Mouse (Mus musculus): ENCODE results near the gene Lhx8.

Gene Lhx8

GRCm38 (mm10) chr3:154321921-154322574 is 8.4 kb downstream of the Lhx8 start:
- no peak for DNase-seq

GRCm38 (mm10) chr3:154317651-154318248 is 12.7 kb downstream of the Lhx8 start:
- DNase-seq: no peak

DNA sequence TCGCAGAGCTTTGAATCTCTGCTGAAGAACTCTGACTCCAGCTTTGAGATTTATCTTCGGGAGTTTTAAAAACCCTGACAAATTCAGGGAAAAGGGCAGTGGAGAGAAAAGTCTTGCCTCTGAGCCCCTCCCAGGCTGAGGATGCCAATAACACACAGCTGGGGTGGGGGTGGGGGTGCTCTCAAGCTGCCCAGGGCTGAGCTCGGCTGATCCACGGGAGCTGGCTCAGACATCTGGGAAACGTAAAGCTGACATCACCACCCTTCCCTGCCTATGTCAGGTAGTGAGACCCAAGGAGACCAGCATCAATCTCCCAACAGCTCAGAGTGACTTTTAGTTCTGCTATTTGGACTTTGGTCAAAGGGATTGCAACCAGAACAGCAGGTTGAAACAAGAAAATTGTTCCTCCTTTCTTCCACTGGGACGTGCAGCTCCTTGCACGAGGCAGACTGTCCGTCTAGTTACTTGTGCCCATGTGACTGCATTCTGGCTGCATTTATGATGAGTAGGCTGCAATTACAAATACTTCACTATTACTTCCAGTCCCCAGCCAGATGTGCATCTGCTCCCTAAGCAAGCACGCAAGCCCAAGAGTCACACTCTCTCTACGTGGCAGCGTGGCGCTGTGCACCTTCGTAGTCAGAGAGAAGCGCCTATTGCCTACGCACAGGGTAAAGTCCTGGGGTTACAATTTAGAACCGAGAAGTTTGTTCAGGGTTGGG is 25.1 kb downstream of the Lhx8 start:
- DNase-seq: no peak

DNA sequence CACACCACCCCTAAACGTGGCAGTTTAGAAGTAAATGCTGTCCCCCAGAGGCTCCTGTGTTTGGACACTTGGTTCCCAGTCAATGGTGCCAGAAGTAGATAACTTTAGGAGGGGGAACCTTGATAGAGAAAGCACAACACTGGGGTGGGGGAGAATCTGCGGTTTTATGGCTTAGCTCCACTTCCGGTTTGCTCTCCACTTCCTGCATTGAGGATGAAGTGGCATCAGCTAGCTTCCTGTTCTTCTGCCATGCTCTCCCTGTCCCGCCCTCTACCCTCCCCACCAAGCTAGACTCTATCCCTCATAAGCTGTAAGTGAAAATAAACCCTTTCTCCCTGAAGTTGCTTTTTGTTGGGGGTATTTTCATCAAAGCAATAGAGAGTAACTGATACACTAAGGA is 29.4 kb downstream of the Lhx8 start:
- DNase-seq: no peak

DNA sequence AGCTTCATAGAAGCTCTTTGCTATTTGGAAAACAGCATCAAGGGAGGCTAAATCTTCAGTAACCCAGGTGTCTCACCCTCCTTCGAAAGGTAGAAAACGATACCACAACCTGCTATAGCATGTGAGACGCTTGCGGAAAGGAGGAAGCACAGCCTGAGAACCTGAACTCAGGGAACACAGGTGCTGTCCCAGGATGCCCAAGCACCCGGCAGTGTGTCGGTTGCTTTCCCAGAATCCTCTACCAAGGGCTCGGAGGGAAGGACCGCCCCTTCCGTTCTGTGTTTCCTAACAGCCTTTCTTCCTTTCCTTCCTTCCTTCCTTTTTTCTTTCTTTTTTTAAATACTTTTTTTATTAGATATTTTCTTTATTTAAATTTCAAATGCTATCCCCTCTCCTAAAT is 30.5 kb downstream of the Lhx8 start:
- no peak for DNase-seq

DNA sequence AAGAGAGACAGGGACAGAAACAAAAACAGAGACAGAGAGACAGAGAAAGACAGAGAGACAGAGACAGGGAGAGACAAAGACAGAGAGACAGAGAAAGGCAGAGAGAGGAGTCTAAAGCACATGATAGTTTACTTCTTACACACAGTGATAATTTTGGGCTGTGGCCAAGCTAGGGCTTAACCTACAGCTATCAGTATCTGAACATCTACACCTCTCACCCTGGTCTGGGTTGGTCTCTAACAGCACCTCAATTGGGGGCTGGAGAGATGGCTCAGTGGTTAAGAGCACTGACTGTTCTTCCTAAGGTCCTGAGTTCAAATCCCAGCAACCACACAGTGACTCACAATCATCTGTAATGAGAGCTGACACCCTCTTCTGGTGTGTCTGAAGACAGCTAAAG is 32.0 kb downstream of the Lhx8 start:
- no peak for DNase-seq

- DNase-seq: no peak
These were observed 33.0 kb downstream of the Lhx8 start for GRCm38 (mm10) chr3:154297499-154297898.

- no peak for DNase-seq
These were observed 35.3 kb downstream of the Lhx8 start for GRCm38 (mm10) chr3:154294924-154295834.

DNA sequence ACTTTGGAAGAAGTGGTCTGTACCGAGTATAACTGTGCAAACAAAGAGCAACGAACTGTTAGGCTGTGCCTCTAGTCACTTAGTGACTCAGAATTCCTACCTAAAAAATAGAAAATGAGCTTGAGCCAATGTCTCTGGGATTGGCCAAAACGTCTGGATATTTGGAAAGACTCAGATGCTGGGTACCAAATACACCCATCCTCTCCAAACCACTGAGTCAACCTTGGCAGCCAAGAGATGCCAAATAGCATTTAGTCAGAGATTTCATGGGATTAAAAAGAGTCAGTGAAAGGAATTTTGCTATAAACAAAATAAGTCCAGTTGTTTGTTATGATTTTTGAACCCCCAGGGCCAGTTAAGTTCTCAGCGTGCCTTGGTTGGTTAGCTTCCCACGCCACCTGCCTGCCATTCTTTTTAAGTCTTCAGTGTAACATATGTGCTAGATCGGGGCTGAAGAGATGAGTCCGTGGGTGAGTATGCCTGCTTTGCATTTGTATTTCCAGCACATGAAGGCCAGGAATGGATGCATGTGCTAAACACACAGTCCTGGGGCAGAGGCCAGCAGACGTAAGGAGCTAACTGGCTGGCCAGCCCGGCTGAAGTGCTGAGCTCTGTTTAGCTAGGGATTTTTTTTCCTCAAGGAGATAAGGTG is 36.5 kb downstream of the Lhx8 start:
- peak; percentile 34 for DNase-seq

GRCm38 (mm10) chr3:154292126-154292525 is 38.3 kb downstream of the Lhx8 start:
- DNase-seq: no peak

DNA sequence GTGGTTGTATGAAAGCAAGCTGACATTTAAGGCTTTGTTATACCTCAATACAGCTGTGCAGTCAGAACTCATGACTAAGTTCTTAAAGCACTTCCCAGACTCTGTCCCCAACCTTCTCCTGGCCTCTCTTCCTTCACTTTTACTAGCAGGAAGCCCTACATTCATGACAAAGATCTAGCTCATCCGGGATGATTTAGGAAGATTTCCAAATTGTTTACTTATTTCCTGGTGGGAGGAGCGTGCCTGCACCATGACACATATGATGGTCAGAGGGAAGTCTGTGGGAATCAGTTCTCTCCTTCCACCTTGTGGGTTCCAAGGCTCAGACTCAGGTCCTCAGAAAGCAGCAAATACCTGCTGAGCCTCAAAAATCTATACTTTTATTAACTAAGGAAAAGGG is 40.1 kb downstream of the Lhx8 start:
- DNase-seq: no peak

DNA sequence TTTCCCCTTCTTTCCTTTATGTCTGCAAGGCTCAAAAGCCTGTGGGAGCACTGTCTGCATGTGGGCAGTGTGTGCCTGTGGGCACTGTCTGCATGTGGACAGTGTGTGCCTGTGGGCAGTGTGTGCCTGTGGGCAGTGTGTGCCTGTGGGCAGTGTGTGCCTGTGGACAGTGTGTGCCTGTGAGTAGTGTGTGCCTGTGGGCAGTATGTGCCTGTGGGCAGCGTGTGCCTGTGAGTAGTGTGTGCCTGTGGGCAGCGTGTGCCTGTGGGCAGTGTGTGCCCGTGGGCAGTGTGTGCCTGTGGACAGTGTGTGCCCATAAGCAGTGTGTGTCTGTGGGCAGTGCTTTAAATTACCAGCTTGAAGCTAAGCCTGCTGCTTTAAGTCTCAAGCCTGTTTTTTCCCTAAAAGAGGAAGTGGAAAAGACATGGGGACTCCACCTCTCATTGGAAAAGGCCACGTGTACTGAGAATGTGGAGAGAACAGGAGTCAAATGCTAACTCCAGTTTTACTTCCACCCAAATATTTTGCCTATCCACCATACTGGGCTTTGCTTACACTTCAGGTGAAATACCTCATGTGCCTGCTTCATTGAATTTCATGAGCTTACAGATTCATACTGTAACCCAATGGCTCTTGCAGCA is 41.9 kb downstream of the Lhx8 start:
- DNase-seq: peak; percentile 8

GRCm38 (mm10) chr3:154287217-154287616 is 43.2 kb downstream of the Lhx8 start:
- no peak for DNase-seq

DNA sequence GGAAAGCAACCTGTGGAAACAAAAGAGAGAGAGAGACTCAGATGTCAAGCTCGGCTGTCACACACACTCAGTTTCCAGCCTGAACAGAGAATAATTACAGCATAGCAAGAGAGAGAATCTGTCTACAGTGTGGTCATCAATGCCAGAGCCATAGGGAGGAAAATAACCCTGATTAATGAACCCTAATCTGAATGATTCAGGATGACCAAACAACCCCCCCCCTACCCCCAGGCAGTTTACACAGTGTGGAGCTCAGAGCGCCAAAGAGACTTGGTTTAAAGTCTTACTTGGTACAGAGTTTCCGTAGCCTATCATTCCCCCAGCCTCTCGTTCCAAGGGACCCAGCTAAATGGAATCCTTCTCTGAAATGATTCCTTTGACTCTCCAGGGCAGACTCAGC is 45.1 kb downstream of the Lhx8 start:
- DNase-seq: no peak

GRCm38 (mm10) chr3:154284260-154284659 is 46.2 kb downstream of the Lhx8 start:
- no peak for DNase-seq

DNA sequence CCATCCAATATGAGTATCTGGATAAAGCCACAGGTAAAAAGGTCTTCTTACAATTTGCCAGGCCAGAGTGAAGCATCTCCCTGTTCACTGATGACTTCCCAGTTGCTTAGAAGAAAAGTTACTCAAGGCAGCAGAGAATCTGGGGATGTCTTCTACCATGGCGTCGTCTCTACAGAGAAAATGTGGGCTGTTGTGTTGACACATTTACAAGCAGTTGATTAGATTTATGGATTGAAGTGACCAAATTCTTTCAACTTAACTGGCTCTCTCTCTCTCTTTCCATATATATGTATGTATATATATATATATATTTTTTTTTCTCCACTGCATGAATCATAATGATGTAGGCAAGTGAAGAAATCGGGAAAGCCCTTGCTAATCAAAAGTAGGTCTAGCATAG is 55.8 kb downstream of the Lhx8 start:
- no peak for DNase-seq

- peak; percentile 64 for DNase-seq
These were observed 60.6 kb downstream of the Lhx8 start for GRCm38 (mm10) chr3:154269757-154270366.

- no peak for DNase-seq
These were observed 62.1 kb downstream of the Lhx8 start for GRCm38 (mm10) chr3:154268313-154268712.

- no peak for DNase-seq
These were observed 73.1 kb downstream of the Lhx8 start for GRCm38 (mm10) chr3:154257312-154257711.
